Mouse (Mus musculus) bone marrow macrophage, adult 2 months (primary cell): Measurements from ENCODE around the gene Rtkn2.

Experiments used
- CTCF ChIP-seq: IDR thresholded peaks from 2 replicates; pipeline ENCODE4 v1.5.1; 2012; ENCODE audit warnings: low read depth, mild to moderate bottlenecking, low read length, moderate library complexity
- POLR2A ChIP-seq: IDR thresholded peaks from 2 replicates; pipeline ENCODE4 v1.6.1; 2012; ENCODE audit warnings: mild to moderate bottlenecking, low read depth, low read length, borderline replicate concordance

GRCm38 (mm10) chr10:67932780-67933179, 46.6 kb upstream of the Rtkn2 start:
- TF ChIP-seq POLR2A (no peak), CTCF (no peak)
